Mouse (Mus musculus) testis, adult 2 months (tissue): Measurements from ENCODE around the gene Top1. TPM values are rescaled to one million over a fixed set of nuclear protein-coding genes. Genes with fewer than 3 reads are reported as not detected.

Experiments
- H3K27ac ChIP-seq: fragments of 200-500 bp; 2 replicates; pipeline ENCODE4 v1.5.1; 2012; ENCODE audit warnings: low read depth, low read length; ENCODE audit not compliant: control insufficient read depth, insufficient read depth
- H3K27me3 ChIP-seq: fragments of 200-500 bp; 2 replicates; pipeline ENCODE4 v1.6.1; 2012; ENCODE audit warnings: mild to moderate bottlenecking, low read length, moderate library complexity; ENCODE audit not compliant: control insufficient read depth, insufficient read depth
- H3K36me3 ChIP-seq: fragments of 200-500 bp; 2 replicates; pipeline ENCODE4 v1.6.1; 2012; ENCODE audit warnings: mild to moderate bottlenecking, low read length; ENCODE audit not compliant: control insufficient read depth, insufficient read depth
- H3K4me1 ChIP-seq: fragments of 200-500 bp; 2 replicates; pipeline ENCODE4 v1.6.1; 2012; ENCODE audit warnings: low read length; ENCODE audit not compliant: control insufficient read depth, insufficient read depth
- H3K4me3 ChIP-seq: fragments of 200-500 bp; 2 replicates; pipeline ENCODE4 v1.5.1; 2012; ENCODE audit warnings: low read depth, mild to moderate bottlenecking, low read length, moderate library complexity, mixed read lengths; ENCODE audit not compliant: control insufficient read depth
- CTCF ChIP-seq: fragments of 200-500 bp; IDR thresholded peaks from 2 replicates; pipeline ENCODE4 v1.5.1; 2012; ENCODE audit warnings: low read depth, mild to moderate bottlenecking, inconsistent platforms, low read length, moderate library complexity; ENCODE audit not compliant: control insufficient read depth, insufficient read depth, insufficient replicate concordance
- POLR2A ChIP-seq: fragments of 200-500 bp; IDR thresholded peaks from 2 replicates; pipeline ENCODE4 v1.6.1; 2012; ENCODE audit warnings: low read depth, mild to moderate bottlenecking, inconsistent platforms, low read length, moderate library complexity; ENCODE audit not compliant: control insufficient read depth
- polyA plus RNA-seq: library from polyadenylated mRNA; depleted of rRNA; stranded (reverse); fragments of >200 nt; gene quantifications from 2 replicates; pipeline ENCODE4 v1.2.3, GENCODE M21; 2012

Gene Top1
- polyA plus RNA-seq, 1 experiment, result 7.0 TPM

DNA sequence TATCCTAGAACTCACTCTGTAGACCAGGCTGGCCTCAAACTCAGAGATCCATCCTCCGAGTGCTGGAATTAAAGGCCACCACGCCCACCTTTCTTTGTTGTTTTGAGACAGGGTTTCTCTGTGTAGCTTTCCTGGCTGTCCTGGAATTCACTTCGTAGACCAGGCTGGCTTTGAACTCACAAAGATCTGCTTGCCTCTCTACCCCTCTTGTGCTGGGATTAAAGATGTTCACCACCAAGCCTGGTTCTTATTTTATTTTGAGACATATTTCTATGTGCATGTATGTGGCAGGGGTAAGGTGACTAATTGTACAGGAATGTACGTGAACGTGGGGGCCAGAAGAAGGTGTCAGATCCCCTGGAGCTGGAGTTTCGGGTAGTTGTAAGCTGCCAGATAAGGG lies 27.9 kb upstream of the Top1 start:
- H3K27ac ChIP-seq, result no peak overlapping the region
- no peak overlapping the region for H3K4me3 ChIP-seq
- H3K4me1 ChIP-seq, result peaks cover 3% of the 10 kb centered on the region
- H3K36me3 ChIP-seq, result no peaks in the 10 kb centered on the region
- TF ChIP-seq POLR2A (no peak), CTCF (no peak)
- H3K27me3 ChIP-seq, result no peaks in the 10 kb centered on the region

DNA sequence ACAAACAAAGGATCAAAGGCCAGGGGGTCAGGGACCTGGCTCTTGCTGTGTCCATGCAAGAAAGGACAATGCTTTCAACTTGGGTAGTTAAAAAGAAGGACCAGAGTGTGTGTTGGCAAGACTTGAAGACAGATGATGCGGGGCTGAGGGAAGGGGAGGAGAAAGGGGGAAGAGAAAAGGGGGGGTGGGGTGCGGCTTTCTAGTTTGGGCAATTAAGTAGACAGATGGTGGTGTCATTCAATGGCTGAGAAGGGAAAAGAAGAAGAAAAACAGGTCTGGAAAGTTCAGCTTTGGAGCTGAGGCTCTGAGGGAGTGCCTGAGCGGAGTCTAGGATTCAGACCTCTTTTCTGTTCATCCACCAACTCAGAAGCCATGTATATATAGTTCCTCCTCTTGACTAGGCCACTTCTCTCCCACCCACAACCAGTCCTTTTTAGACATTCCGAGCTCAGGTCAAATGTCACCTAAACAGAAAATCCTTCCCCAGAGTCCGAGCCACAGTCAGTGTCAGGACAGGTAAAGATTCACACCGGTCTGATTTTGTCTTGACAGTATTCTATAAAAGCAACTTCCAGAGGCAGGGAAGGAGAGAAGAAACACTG lies 27.0 kb upstream of the Top1 start:
- Histone ChIP-seq H3K4me1 (peaks cover 3% of the 10 kb centered on the region), H3K4me3 (no peak overlapping the region), H3K36me3 (no peaks in the 10 kb centered on the region), H3K27me3 (no peaks in the 10 kb centered on the region), H3K27ac (no peak overlapping the region)
- TF ChIP-seq POLR2A (no peak), CTCF (no peak)

- Histone ChIP-seq H3K27ac (no peak overlapping the region), H3K4me3 (no peak overlapping the region), H3K4me1 (peaks cover 3% of the 10 kb centered on the region), H3K27me3 (no peaks in the 10 kb centered on the region), H3K36me3 (no peaks in the 10 kb centered on the region)
- TF ChIP-seq CTCF (no peak), POLR2A (no peak)
These were observed 26.4 kb upstream of the Top1 start for GRCm38 (mm10) chr2:160619300-160619699.

- TF ChIP-seq POLR2A (no peak), CTCF (no peak)
These were observed 25.9 kb upstream of the Top1 start for GRCm38 (mm10) chr2:160619831-160620230.

GRCm38 (mm10) chr2:160620279-160620963 lies 25.3 kb upstream of the Top1 start:
- Histone ChIP-seq H3K27ac (no peak overlapping the region; the same call in 1 of the 2 replicates), H3K27me3 (no peaks in the 10 kb centered on the region), H3K4me3 (no peak overlapping the region), H3K36me3 (no peaks in the 10 kb centered on the region), H3K4me1 (peaks cover 3% of the 10 kb centered on the region)
- TF ChIP-seq POLR2A, result no peak
- TF ChIP-seq CTCF, result no peak

More at GRCm38 (mm10) chr2:160619831-160620230, 25.9 kb upstream of the Top1 start:
- Histone ChIP-seq H3K4me1 (peaks cover 3% of the 10 kb centered on the region), H3K27me3 (no peaks in the 10 kb centered on the region), H3K4me3 (no peak overlapping the region), H3K36me3 (no peaks in the 10 kb centered on the region), H3K27ac (no peak overlapping the region)

DNA sequence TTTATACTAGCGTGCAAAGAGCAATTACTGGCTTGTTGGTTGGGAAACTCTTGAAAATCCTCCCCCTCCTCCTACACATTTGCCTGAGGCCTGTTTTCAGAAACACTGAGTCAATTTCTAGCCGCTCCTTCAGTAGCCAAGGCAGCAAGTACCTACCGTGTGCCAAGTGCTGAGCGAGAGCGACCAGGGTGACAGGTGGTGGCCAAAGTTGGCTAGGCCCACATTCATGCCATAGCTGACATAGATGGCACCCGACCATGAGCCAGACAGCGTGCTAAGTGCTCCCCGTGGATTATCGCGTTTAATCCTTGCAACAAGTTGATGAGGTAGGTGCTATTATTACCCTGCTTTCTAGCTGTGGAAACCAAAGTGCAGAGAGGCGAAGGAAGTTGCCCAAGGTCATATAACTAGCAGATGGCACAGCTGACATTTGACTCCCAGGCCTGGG lies 24.7 kb upstream of the Top1 start:
- H3K27ac ChIP-seq, result peak overlapping the region; percentile 54
- no peak for TF ChIP-seq POLR2A
- no peak for TF ChIP-seq CTCF
- H3K4me1 ChIP-seq, result peaks cover 3% of the 10 kb centered on the region
- H3K4me3 ChIP-seq, result no peak overlapping the region
- H3K27me3 ChIP-seq, result no peaks in the 10 kb centered on the region
- no peaks in the 10 kb centered on the region for H3K36me3 ChIP-seq

GRCm38 (mm10) chr2:160621661-160622211 lies 24.0 kb upstream of the Top1 start:
- no peaks in the 10 kb centered on the region for H3K36me3 ChIP-seq
- no peak for TF ChIP-seq POLR2A
- no peak for TF ChIP-seq CTCF
- no peaks in the 10 kb centered on the region for H3K27me3 ChIP-seq
- peaks cover 3% of the 10 kb centered on the region for H3K4me1 ChIP-seq
- no peak overlapping the region for H3K4me3 ChIP-seq
- no peak overlapping the region for H3K27ac ChIP-seq

GRCm38 (mm10) chr2:160622646-160623045 lies 23.0 kb upstream of the Top1 start:
- Histone ChIP-seq H3K27ac (no peak overlapping the region), H3K4me3 (no peak overlapping the region), H3K27me3 (no peaks in the 10 kb centered on the region), H3K4me1 (peaks cover 3% of the 10 kb centered on the region), H3K36me3 (no peaks in the 10 kb centered on the region)
- TF ChIP-seq CTCF (no peak), POLR2A (no peak)
